Mouse (Mus musculus) embryonic stem cell, embryonic (primary cell): ENCODE results near the gene Olfr319.
"Not testable (repeated sequence)": the region's sequence is repeated elsewhere in the genome, so short reads cannot be mapped to it uniquely, and the experiment has no call there.

Experiments
- CTCF ChIA-PET, 4 experiments: fragments of 300-600 bp in 2 of 4; fragments of 350-600 bp in 2 of 4; sonication (Branson Sonifier 250); formaldehyde crosslinking; loops; one replicate each; lab custom pipeline; 2022; ENCODE audit warnings: inconsistent platforms in 2 of 4; lab: Charles Lee
- POLR2A ChIA-PET, 4 experiments: fragments of 300-600 bp in 2 of 4; fragments of 350-600 bp in 2 of 4; sonication (Branson Sonifier 250); formaldehyde crosslinking; loops; one replicate each; lab custom pipeline; 2022; ENCODE audit warnings: antibody characterized with exemption in 4 of 4, inconsistent platforms in 1 of 4; lab: Charles Lee

Olfr319 gene

GRCm38 (mm10) chr11:58698862-58699261, at the start of gene Olfr319:
TSS of gene Olfr319 (plus strand) at chr11:58699162.
- ChIA-PET CTCF (no interaction called here), POLR2A (no interaction called here)

- CTCF ChIA-PET: no interaction called here
- POLR2A ChIA-PET: no interaction called here
These were observed 43.8 kb upstream of the Olfr319 start for GRCm38 (mm10) chr11:58655151-58655550.

GRCm38 (mm10) chr11:58658596-58658995, 40.4 kb upstream of the Olfr319 start, which contains the start of gene Olfr322:
TSS of gene Olfr322 (plus strand) at chr11:58658782.
- ChIA-PET POLR2A (no interaction called here), CTCF (no interaction called here)

- CTCF ChIA-PET: interaction anchor here in 2 of 4 experiments (0.6 to 1.8 kb wide), 4 partner anchors 23 to 425 kb away, joined by 3 to 6 read pairs (median 4); no protein-coding TSS in a partner anchor
These were observed 29.7 kb upstream of the Olfr319 start for GRCm38 (mm10) chr11:58669252-58669651.

GRCm38 (mm10) chr11:58671825-58672224, 27.1 kb upstream of the Olfr319 start:
- ChIA-PET POLR2A (interaction anchor here in 1 of 4 experiments (0.6 kb wide), 1 partner anchor 1230 kb away, joined by 3 read pairs; no protein-coding TSS in a partner anchor), CTCF (interaction anchor here in 1 of 4 experiments (0.5 to 0.7 kb wide), 2 partner anchors 319 to 417 kb away, joined by 3 read pairs; no protein-coding TSS in a partner anchor)

More at GRCm38 (mm10) chr11:58669252-58669651, 29.7 kb upstream of the Olfr319 start:
- POLR2A ChIA-PET: no interaction called here

- CTCF ChIA-PET: interaction anchor here in 1 of 4 experiments (0.6 kb wide), 1 partner anchor 43 kb away, joined by 3 read pairs; no protein-coding TSS in a partner anchor
- POLR2A ChIA-PET: no interaction called here
These were observed 18.2 kb upstream of the Olfr319 start, which contains the start of gene Olfr320 for GRCm38 (mm10) chr11:58680799-58681198. TSS of gene Olfr320 (plus strand) at chr11:58681099.

GRCm38 (mm10) chr11:58709086-58709485, 10.1 kb downstream of the Olfr319 start:
- ChIA-PET CTCF (no interaction called here), POLR2A (no interaction called here)

DNA sequence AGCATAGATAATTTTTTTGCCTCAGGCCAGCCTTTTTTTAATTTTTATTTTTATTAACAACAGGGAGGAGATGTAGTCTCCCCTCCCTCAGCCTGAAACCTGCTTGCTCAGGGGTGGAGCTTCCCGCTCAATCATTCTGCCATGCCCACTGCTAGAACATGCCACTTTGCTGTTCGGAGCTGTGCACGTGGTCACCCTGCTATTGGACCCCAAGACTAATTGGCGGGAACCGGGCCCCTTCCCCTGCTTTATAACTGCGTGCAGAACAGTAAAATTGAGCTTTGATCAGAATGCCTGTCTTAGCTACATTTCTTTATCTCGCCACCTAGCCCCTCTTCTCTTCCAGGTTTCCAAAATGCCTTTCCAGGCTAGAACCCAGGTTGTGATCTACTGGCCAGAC, 18.8 kb downstream of the Olfr319 start:
- POLR2A ChIA-PET, CTCF ChIA-PET: not testable (repeated sequence)

- ChIA-PET CTCF (no interaction called here), POLR2A (no interaction called here)
These were observed 20.7 kb downstream of the Olfr319 start for GRCm38 (mm10) chr11:58719701-58720100.

DNA sequence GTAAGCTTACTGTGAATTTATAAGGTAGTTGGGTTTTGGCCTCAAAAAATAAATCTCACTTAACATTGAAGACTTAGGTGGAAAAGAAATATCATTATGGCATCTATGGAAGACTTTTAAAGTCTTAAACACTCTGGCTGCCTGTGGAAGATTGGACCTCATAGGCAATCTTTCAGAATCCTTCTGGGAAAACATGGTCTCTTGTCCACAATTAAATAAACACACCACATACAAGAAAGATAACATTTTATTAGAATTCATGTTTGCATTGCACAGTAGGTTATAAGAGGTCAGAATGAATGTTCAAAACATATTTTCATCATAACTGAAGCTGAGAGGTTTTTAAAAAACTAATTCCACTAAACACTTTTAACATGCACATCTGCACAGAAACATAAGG, 25.0 kb downstream of the Olfr319 start, which contains the start of gene Olfr318:
TSS of gene Olfr318 (minus strand) at position 101 of the 400 bp plus-strand sequence.
- POLR2A ChIA-PET: no interaction called here
- CTCF ChIA-PET: interaction anchor here in 1 of 4 experiments (0.6 kb wide), 1 partner anchor 43 kb away, joined by 3 read pairs; the partner anchor contains the start of gene Olfr320

DNA sequence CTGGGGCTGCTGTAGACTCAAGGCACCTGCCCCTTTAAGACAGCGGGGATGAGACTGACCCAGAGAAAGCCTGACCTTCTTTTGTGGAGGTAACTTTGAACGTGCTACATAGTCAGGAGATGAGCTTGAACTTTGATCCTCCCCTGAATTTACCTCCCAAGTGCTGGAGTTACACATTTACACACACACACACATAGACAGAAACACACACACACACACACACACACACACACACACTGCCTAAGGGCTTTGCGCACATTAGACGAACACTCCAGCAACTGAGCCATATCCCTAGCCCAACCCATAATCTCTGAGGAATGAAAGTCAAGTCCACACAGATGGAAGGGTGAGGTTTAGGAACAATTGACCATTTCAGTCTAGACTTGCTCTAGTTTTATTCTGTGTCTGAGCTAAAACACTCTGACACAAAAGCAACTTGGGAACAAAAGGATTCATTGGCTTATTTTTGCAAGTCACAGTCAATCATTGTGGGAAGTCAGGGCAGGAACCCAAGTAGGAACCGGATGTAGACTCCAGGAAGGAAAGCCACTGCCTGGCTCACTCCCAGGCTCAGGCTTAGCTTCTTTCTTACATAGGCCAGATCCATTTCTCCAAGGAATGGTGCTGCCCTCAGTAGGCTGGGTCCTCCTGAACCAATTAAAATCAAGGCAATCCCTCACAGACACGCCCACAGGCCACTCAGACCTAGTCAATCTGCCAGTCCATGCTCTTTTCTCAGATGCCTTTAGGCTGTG, 29.1 kb downstream of the Olfr319 start:
- CTCF ChIA-PET: interaction anchor here in 1 of 4 experiments (0.6 kb wide), 1 partner anchor 77 kb away, joined by 5 read pairs; no protein-coding TSS in a partner anchor
- POLR2A ChIA-PET: interaction anchor here in 1 of 4 experiments (0.7 kb wide), 1 partner anchor 73 kb away, joined by 3 read pairs; the partner anchor contains the start of gene Fam183b

DNA sequence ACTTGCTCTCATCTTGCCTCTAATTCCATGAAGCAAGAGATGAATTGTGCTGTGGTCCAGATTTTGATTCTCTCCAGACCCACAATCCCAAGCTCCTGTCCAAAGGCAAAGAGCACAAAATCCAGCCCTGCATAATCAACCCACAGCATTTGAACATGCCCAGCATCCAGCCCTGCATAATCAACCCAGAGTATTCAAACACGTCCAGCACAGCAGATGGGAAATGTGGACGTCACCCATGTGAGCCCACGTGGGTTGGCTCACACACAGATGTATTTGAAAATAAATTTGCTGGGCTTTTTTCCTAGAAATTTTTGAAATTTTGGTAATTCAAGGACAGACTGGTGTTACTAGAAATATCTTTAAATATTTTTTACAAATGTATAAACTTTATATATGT, 34.4 kb downstream of the Olfr319 start:
- ChIA-PET POLR2A (no interaction called here), CTCF (no interaction called here)

DNA sequence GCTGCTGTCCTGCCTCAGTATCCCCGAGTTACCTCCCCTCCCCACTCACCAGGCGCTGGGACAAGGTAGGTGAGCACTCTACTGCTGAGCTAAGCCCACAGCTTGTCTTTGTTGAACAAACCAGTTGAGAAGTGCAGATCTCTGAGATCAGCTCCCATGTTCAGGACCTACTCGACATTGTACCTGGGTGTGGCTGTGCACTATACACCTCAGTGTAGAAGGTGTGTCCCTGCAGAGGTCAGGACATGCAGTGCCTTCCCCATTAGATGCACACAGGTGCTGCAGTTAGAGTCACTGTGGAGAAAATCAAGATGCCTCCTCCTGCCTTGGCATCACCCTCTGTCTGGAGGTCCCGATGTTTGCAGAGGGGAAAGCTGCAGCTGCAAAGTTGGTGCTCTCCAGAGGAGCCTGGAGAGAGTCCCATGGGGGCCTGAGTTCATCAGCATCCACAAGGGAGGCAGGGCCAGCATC, 39.9 kb downstream of the Olfr319 start, which contains the start of gene Olfr317:
TSS of gene Olfr317 (minus strand) at position 421 of the 471 bp plus-strand sequence.
- ChIA-PET CTCF (no interaction called here), POLR2A (interaction anchor here in 1 of 4 experiments (0.5 kb wide), 1 partner anchor 536 kb away, joined by 4 read pairs; no protein-coding TSS in a partner anchor)

GRCm38 (mm10) chr11:58751096-58751495, 52.1 kb downstream of the Olfr319 start:
- CTCF ChIA-PET: interaction anchor here in 1 of 4 experiments (0.6 kb wide), 1 partner anchor 348 kb away, joined by 4 read pairs; no protein-coding TSS in a partner anchor
- POLR2A ChIA-PET: interaction anchor here in 2 of 4 experiments (0.6 to 1.0 kb wide), 3 partner anchors 33 to 449 kb away, joined by 3 read pairs; no protein-coding TSS in a partner anchor

DNA sequence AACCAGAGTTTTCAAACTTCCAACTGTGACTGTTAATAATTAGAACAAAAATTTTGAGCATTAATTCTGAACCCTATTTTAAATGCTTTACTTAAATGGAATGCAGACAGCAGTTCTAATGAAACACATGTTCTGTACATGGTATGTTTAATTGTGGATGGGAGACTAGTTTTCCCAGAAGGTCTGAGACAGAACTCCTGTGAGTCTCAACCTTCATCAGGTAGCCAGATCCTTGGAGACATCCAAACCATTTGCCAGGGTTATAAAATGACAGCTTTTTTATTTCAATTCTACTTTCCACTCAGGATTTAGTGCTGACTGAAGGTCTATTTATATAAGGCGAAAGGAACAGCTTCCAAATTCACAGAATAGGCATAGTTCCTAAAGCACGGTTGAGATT, 53.5 kb downstream of the Olfr319 start, which contains the start of gene Olfr316:
TSS of gene Olfr316 (plus strand) at position 301 of the 400 bp plus-strand sequence.
- ChIA-PET CTCF (no interaction called here), POLR2A (no interaction called here)
